Mouse (Mus musculus): ENCODE data around the gene Npvf.

GRCm38 (mm10) chr6:50646659-50647058, 7.6 kb downstream of the Npvf start:
- TF ChIP-seq CTCF (conservative IDR thresholded peaks at IDR 0.05 in 1 of 2, IDR thresholded peaks at IDR 0.05 in 1 of 2; ENCODE audit: low read depth in 2 of 2, low read length in 2 of 2) (no peak), MAX (IDR thresholded peaks at IDR 0.05; ENCODE audit: low read length) (no peak), ZC3H11A (IDR thresholded peaks at IDR 0.05; ENCODE audit: low read depth, low read length) (no peak), TCF12 (IDR thresholded peaks at IDR 0.05; ENCODE audit: low read depth, low read length) (no peak), UBTF (IDR thresholded peaks at IDR 0.05; ENCODE audit: low read depth, low read length) (no peak), ZNF384 (IDR thresholded peaks at IDR 0.05; ENCODE audit: low read depth, low read length) (no peak), USF1 (IDR thresholded peaks at IDR 0.05; ENCODE audit: low read depth, low read length) (no peak), POLR2A (IDR thresholded peaks at IDR 0.05; ENCODE audit: low read depth, low read length) (no peak), CHD2 (IDR thresholded peaks at IDR 0.05; ENCODE audit: low read length) (no peak)

All from CH12.LX (cell line).